Mouse (Mus musculus) heart, adult 10 weeks (tissue): Measurements from ENCODE around the gene Olfr993. TPM values are rescaled to one million over a fixed set of nuclear protein-coding genes. Genes with fewer than 3 reads are reported as not detected.

ENCODE experiments used
- polyA plus RNA-seq: library from polyadenylated mRNA; stranded (reverse); fragments of 350-450 nt; fragmentation: Illumina TruSeq; extraction: RNeasy Lipid Tissue Mini Kit (QIAGEN cat#74804); gene quantifications from one replicate; pipeline ENCODE4 v1.2.3, GENCODE M21; 2014; ENCODE audit warnings: low read depth, low replicate concordance

Gene Olfr993
- not detected for polyA plus RNA-seq

GRCm38 (mm10) chr2:85414777-85415176, at the start of gene Olfr993:
Gene Olfr993 (minus strand): TSS chr2:85414877.

DNA sequence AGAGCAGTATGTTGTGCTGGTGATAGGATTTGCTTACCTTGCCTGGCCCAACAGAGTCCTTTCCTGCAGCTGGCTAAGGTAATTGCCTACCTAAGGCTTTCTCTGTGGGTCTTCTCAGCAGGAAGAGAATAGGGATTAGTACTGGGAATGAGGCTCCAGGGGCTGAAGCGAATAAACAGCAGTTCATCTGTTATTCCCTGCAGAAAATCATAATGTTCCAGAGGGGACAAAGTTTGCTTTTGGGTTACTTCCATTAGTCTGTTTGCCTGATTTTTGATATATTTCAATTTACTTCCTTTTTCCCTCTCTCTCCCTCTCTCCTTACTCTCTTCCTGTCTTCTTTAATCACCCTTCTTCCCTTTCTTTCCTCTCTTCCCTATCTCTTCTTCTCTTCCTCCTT, 28.9 kb upstream of the Olfr993 start, which contains the start of gene Olfr995:
TSS of gene Olfr995 (minus strand) at position 101 of the 400 bp plus-strand sequence.

GRCm38 (mm10) chr2:85436351-85436750, 21.7 kb upstream of the Olfr993 start, which contains the start of gene Olfr994:
Gene Olfr994 (minus strand): TSS chr2:85436451.

GRCm38 (mm10) chr2:85409369-85409768, 5.3 kb downstream of the Olfr993 start, which contains the start of gene Olfr992:
Gene Olfr992 (minus strand): TSS chr2:85409469.

Other genes starting within 250 kb of the Olfr993 start
- 1.3 TPM for gene Lrrc55, start 217.7 kb downstream of the Olfr993 start, polyA plus RNA-seq
- not detected for gene Olfr987, start 75.6 kb downstream of the Olfr993 start, polyA plus RNA-seq
- not detected for gene Olfr988, start 51.6 kb downstream of the Olfr993 start, polyA plus RNA-seq
- not detected for gene Olfr992, start 5.4 kb downstream of the Olfr993 start, polyA plus RNA-seq
- not detected for gene Olfr994, start 21.6 kb upstream of the Olfr993 start, polyA plus RNA-seq
- gene Olfr995, start 28.8 kb upstream of the Olfr993 start, polyA plus RNA-seq: not detected
- not detected for gene 4833423E24Rik, start 104.1 kb upstream of the Olfr993 start, polyA plus RNA-seq
- gene Olfr996, start 164.3 kb upstream of the Olfr993 start, polyA plus RNA-seq: not detected
- gene Olfr998, start 174.1 kb upstream of the Olfr993 start, polyA plus RNA-seq: not detected
- gene Olfr1000, start 197.0 kb upstream of the Olfr993 start, polyA plus RNA-seq: not detected
- not detected for gene Olfr1002, start 235.8 kb upstream of the Olfr993 start, polyA plus RNA-seq
- not detected for gene Olfr154, start 249.6 kb upstream of the Olfr993 start, polyA plus RNA-seq